Mouse (Mus musculus): ENCODE results near the gene Smpd1. TPM values are rescaled to one million over a fixed set of nuclear protein-coding genes. Genes with fewer than 3 reads are reported as not detected.
A peak's percentile ranks its signal among the peaks of the same experiment; 100 is the strongest.

The Smpd1 gene
- polyA plus RNA-seq, 1 experiment from 2014 or later: 21.9 TPM

DNA sequence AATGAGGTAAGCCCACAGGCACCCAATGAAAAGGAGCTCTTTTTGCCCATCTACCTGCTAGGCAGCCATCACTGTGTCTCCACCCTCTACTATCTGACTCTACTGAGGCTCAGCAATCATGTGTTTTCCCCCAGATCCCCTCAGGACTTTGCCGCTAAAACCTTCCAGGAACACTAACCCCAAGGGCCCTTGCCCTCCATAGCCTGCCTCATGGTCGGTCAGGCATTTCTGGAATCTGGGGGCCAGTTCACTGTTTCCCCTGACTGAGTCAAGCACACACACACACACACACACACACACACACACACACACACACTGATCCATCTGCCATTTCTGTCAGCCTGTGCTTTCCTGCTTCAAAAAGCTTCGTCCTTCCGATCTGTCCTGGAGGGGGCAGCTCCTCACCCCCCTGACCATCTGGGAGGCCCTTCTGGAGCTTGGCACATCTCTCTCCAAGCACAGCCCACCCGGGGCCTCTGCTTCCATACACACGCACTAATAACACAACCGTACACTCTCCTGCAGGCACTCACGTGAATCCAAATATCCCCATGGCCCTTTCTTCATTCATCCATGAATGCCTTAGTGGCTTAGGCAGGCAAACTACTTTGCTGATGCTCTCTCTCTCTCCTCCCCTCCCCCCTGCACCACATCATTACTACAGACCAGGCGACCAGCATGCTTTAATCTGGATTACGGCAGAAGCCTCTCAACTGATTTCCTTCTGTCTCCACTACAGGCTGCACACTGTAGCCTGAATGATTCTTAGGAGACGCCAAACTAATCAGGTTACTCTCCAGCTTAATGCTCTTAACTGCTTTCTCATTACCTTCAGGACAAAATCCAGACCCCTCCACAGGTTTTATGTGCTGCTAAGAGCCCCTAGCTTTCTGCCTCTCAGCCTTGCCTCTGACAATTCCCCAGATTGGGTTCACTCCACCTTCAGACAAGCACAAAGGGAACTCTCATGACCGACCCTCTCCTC is 15.6 kb downstream of the Smpd1 start:
- ATAC-seq (ENCODE audit: low read depth): no peak
- H3K9me3 ChIP-seq (replicated peaks; ENCODE audit: control insufficient read depth, low read length): no peaks in the 10 kb centered on the region
- H3K9ac ChIP-seq (ENCODE audit: low read depth, low read length): no peak overlapping the region
- H3K4me2 ChIP-seq (ENCODE audit: low read depth, low read length): no peak overlapping the region
- H3K36me3 ChIP-seq (ENCODE audit: control insufficient read depth, insufficient read depth): no peaks in the 10 kb centered on the region
- no peaks in the 10 kb centered on the region for H3K4me1 ChIP-seq (ENCODE audit: control insufficient read depth, low read depth, low read length)
- H3K4me3 ChIP-seq (ENCODE audit: low read depth, low read length): no peak overlapping the region
- 49% methylated on average over 12 of the region's 12 CpGs for WGBS (ENCODE audit: insufficient replicate concordance)
- no peaks in the 10 kb centered on the region for H3K27me3 ChIP-seq (ENCODE audit: control insufficient read depth, insufficient read depth, low read depth, low read length)
- H3K27ac ChIP-seq (ENCODE audit: low read length): no peak overlapping the region

DNA sequence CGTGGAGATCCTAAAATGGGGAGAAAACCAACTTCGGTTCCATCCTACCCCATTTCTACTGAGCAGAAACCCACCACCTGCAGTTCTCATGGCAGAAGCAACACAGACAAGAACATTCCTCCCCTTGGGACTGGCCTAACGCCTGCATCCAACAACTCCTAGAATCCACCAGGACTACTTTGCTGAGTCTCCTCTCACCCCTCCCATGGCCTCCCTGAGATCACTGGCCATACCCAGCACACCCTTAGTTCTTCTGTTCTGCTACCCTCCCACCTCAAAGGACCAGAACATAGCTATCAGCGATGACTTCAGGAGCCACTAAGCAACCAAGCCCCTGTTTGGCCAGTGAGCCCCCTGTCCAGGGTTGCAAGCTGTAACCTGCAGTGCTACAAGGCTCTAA is 16.6 kb downstream of the Smpd1 start:
- H3K27ac ChIP-seq (ENCODE audit: low read length): no peak overlapping the region
- no peaks in the 10 kb centered on the region for H3K36me3 ChIP-seq (ENCODE audit: control insufficient read depth, insufficient read depth)
- H3K27me3 ChIP-seq (ENCODE audit: control insufficient read depth, insufficient read depth, low read depth, low read length): no peaks in the 10 kb centered on the region
- ATAC-seq (ENCODE audit: low read depth): no peak
- H3K4me1 ChIP-seq (ENCODE audit: control insufficient read depth, low read depth, low read length): no peaks in the 10 kb centered on the region
- no peak overlapping the region for H3K4me2 ChIP-seq (ENCODE audit: low read depth, low read length)
- WGBS (ENCODE audit: insufficient replicate concordance): 53% methylated on average over 4 of the region's 4 CpGs
- H3K4me3 ChIP-seq (ENCODE audit: low read depth, low read length): no peak overlapping the region
- no peaks in the 10 kb centered on the region for H3K9me3 ChIP-seq (replicated peaks; ENCODE audit: control insufficient read depth, low read length)
- no peak overlapping the region for H3K9ac ChIP-seq (ENCODE audit: low read depth, low read length)

DNA sequence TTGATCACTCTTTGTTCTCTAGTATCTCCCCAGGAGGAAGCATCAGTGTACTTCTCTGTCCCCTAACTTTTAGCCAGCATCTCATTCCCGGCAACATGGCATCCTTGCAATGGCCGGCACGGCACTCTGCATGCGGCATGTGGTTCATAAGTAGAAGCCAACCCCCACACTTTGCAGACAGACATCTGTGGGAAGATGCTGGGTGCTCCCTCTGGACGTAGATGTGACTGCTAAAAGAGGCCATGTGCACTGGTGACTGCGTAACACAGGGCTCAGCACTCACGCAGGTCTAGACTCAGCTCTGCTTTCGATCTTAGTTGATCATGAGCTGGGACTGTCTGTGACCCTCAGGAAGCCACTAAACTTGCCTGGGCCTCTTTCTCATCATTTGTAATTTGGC is 18.8 kb downstream of the Smpd1 start:
- H3K4me2 ChIP-seq (ENCODE audit: low read depth, low read length): no peak overlapping the region
- no peak overlapping the region for H3K27ac ChIP-seq (ENCODE audit: low read length)
- no peaks in the 10 kb centered on the region for H3K9me3 ChIP-seq (replicated peaks; ENCODE audit: control insufficient read depth, low read length)
- no peaks in the 10 kb centered on the region for H3K4me1 ChIP-seq (ENCODE audit: control insufficient read depth, low read depth, low read length)
- no peak for ATAC-seq (ENCODE audit: low read depth)
- H3K36me3 ChIP-seq (ENCODE audit: control insufficient read depth, insufficient read depth): no peaks in the 10 kb centered on the region
- H3K27me3 ChIP-seq (ENCODE audit: control insufficient read depth, insufficient read depth, low read depth, low read length): no peaks in the 10 kb centered on the region
- H3K4me3 ChIP-seq (ENCODE audit: low read depth, low read length): no peak overlapping the region
- WGBS (ENCODE audit: insufficient replicate concordance): 72% methylated on average over 8 of the region's 8 CpGs
- H3K9ac ChIP-seq (ENCODE audit: low read depth, low read length): no peak overlapping the region

DNA sequence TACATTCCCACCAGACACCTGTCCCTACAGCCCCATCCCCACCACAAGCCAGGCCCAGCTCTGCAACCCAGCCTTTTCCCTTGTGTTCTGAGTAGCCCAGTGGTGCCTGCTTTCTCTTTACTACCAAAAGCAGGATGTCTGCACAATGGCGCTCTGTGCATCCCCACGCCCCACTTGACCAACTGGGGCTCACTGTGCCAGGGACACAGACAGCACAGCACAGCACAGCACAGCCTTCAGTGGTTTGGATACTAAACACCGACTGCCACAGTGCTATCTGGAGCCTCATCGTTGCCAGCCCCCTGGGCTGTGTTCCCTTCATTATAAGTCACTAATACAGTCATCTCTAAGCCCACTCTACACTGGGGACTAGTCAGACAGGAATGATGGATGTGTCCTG is 20.4 kb downstream of the Smpd1 start:
- Histone ChIP-seq H3K9me3 (replicated peaks; ENCODE audit: control insufficient read depth, low read length) (no peaks in the 10 kb centered on the region), H3K4me2 (ENCODE audit: low read depth, low read length) (no peak overlapping the region), H3K4me1 (ENCODE audit: control insufficient read depth, low read depth, low read length) (no peaks in the 10 kb centered on the region), H3K27me3 (ENCODE audit: control insufficient read depth, insufficient read depth, low read depth, low read length) (no peaks in the 10 kb centered on the region), H3K4me3 (ENCODE audit: low read depth, low read length) (no peak overlapping the region), H3K36me3 (ENCODE audit: control insufficient read depth, insufficient read depth) (no peaks in the 10 kb centered on the region), H3K9ac (ENCODE audit: low read depth, low read length) (no peak overlapping the region), H3K27ac (ENCODE audit: low read length) (no peak overlapping the region)
- ATAC-seq (ENCODE audit: low read depth): no peak
- WGBS (ENCODE audit: insufficient replicate concordance): 55% methylated on average over 4 of the region's 4 CpGs

DNA sequence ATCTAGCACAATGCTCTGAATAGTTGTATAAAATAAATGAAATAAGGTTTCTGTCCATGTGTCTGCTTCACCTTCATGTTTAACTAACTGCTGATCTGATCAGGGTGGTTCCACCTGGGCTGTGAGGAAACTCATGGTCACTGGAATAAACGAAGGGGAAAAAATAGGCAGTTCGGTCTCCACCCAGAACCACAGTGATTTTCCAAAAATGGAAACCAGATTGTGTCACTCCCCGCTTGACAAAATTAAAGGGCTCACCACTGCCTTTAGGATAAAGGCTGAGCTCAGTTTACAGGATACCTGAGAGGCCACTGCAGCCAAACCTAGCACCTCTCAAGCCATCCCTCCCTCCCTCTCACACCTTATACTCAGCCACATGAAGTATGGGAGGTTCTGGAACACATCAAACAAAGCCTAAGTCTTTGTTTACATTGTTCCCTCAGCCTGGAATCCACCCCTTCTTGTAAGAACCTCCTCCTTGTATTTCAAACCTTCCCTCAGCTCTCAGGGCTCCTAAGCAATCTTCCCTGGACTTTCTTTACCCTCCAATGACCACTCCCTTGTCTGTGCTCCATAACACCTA is 22.1 kb downstream of the Smpd1 start:
- H3K36me3 ChIP-seq (ENCODE audit: control insufficient read depth, insufficient read depth): no peaks in the 10 kb centered on the region
- no peak overlapping the region for H3K4me3 ChIP-seq (ENCODE audit: low read depth, low read length)
- no peak overlapping the region for H3K9ac ChIP-seq (ENCODE audit: low read depth, low read length)
- H3K9me3 ChIP-seq (replicated peaks; ENCODE audit: control insufficient read depth, low read length): no peaks in the 10 kb centered on the region
- no peak overlapping the region for H3K27ac ChIP-seq (ENCODE audit: low read length)
- WGBS (ENCODE audit: insufficient replicate concordance): 31% methylated on average over 3 of the region's 3 CpGs
- H3K4me1 ChIP-seq (ENCODE audit: control insufficient read depth, low read depth, low read length): peaks cover 3% of the 10 kb centered on the region
- H3K27me3 ChIP-seq (ENCODE audit: control insufficient read depth, insufficient read depth, low read depth, low read length): peaks cover 6% of the 10 kb centered on the region
- ATAC-seq (ENCODE audit: low read depth): no peak
- H3K4me2 ChIP-seq (ENCODE audit: low read depth, low read length): no peak overlapping the region

DNA sequence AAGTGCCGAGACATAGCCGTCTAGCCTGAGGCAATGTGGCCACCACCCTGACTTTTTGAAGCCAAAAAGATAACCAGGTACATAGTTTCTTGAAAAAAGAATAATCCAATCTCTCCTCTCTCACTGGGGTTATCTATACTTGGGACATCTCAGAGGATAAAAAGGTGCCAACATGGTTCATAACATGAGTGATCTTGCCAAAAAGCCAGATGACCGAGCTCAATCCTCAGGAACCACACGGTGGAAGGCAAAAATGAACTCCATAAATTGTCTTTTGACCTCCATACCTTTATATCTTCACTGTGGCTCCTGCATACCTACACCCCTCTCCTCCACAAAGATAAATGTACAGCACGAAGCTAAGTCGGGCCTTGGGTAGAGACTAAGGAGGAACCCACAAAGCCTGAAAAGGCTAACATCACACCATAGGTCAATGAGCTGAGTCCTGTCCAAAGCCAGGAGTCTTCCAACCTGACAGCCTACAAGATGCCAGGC is 23.3 kb downstream of the Smpd1 start:
- 63% methylated on average over 6 of the region's 6 CpGs for WGBS (ENCODE audit: insufficient replicate concordance)
- H3K4me1 ChIP-seq (ENCODE audit: control insufficient read depth, low read depth, low read length): peaks cover 3% of the 10 kb centered on the region
- peaks cover 13% of the 10 kb centered on the region for H3K27me3 ChIP-seq (ENCODE audit: control insufficient read depth, insufficient read depth, low read depth, low read length)
- H3K4me3 ChIP-seq (ENCODE audit: low read depth, low read length): no peak overlapping the region
- no peaks in the 10 kb centered on the region for H3K36me3 ChIP-seq (ENCODE audit: control insufficient read depth, insufficient read depth)
- ATAC-seq (ENCODE audit: low read depth): no peak
- no peaks in the 10 kb centered on the region for H3K9me3 ChIP-seq (replicated peaks; ENCODE audit: control insufficient read depth, low read length)
- H3K9ac ChIP-seq (ENCODE audit: low read depth, low read length): no peak overlapping the region
- no peak overlapping the region for H3K27ac ChIP-seq (ENCODE audit: low read length)
- no peak overlapping the region for H3K4me2 ChIP-seq (ENCODE audit: low read depth, low read length)

DNA sequence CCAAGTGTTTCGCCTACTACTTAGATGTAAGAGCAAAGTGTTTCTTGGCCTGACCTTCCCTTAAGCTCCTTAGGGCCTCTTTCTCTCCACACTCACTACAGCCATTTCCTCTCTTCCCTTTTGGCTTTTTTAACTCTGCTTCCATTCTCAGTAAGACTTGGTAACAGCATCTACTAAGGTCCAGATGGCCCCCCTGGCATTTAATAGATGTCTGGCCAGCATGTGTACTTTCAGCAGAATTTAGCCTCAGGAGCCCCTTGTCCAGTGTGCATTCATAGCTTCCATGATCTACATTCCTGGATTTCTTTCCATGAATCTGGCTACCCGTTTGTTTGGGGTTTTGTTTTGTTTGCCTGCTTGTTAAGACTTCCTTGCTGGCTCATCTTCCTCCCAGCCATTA is 24.3 kb downstream of the Smpd1 start:
- H3K27me3 ChIP-seq (ENCODE audit: control insufficient read depth, insufficient read depth, low read depth, low read length): peaks cover 13% of the 10 kb centered on the region
- ATAC-seq (ENCODE audit: low read depth): no peak
- no peak overlapping the region for H3K27ac ChIP-seq (ENCODE audit: low read length)
- 43% methylated on average over 2 of the region's 2 CpGs for WGBS (ENCODE audit: insufficient replicate concordance)
- no peaks in the 10 kb centered on the region for H3K9me3 ChIP-seq (replicated peaks; ENCODE audit: control insufficient read depth, low read length)
- H3K9ac ChIP-seq (ENCODE audit: low read depth, low read length): no peak overlapping the region
- H3K4me2 ChIP-seq (ENCODE audit: low read depth, low read length): no peak overlapping the region
- H3K4me3 ChIP-seq (ENCODE audit: low read depth, low read length): no peak overlapping the region
- no peaks in the 10 kb centered on the region for H3K36me3 ChIP-seq (ENCODE audit: control insufficient read depth, insufficient read depth)
- H3K4me1 ChIP-seq (ENCODE audit: control insufficient read depth, low read depth, low read length): peaks cover 3% of the 10 kb centered on the region

DNA sequence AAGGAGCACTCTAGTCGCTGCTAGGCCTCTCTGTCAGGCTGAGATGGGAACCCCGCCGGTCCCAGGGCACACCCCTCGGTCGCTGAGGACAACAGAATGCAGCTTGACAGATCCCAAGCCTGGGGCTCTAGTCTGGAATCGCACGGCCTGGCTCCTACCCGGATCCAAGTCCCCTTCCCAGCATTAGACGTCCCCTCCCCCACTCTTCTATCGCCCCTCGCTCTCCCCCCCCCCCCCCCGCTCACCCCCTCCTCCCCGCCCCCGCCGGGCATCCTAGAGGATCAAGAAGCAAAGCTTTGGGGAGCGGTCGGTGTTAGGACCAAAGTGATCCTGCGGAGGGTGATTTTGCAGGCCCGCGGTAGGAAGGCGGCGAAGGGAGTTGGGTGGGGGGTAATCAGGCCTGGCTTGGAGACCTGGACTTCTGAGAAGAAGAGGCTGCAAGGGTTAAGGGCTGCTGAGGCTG is 26.5 kb downstream of the Smpd1 start:
- Histone ChIP-seq H3K36me3 (ENCODE audit: control insufficient read depth, insufficient read depth) (no peaks in the 10 kb centered on the region), H3K27ac (ENCODE audit: low read length) (no peak overlapping the region), H3K9me3 (replicated peaks; ENCODE audit: control insufficient read depth, low read length) (no peaks in the 10 kb centered on the region), H3K4me1 (ENCODE audit: control insufficient read depth, low read depth, low read length) (peaks cover 3% of the 10 kb centered on the region), H3K4me2 (ENCODE audit: low read depth, low read length) (peak overlapping the region; percentile 77), H3K9ac (ENCODE audit: low read depth, low read length) (peak overlapping the region; percentile 46), H3K27me3 (ENCODE audit: control insufficient read depth, insufficient read depth, low read depth, low read length) (peaks cover 13% of the 10 kb centered on the region), H3K4me3 (ENCODE audit: low read depth, low read length) (peak overlapping the region; percentile 65)
- 5% methylated on average over 16 of the region's 22 CpGs for WGBS (ENCODE audit: insufficient replicate concordance)
- no peak for ATAC-seq (ENCODE audit: low read depth)
